Mouse (Mus musculus) adrenal gland, adult 2 months (tissue): ENCODE results near the gene Bnipl. TPM values are rescaled to one million over a fixed set of nuclear protein-coding genes. Genes with fewer than 3 reads are reported as not detected.

Source experiments
- DNase-seq: peaks from one replicate; pipeline ENCODE4 v3.0.0; 2021
- polyA plus RNA-seq: library from polyadenylated mRNA; depleted of rRNA; stranded (reverse); fragments of >200 nt; gene quantifications from 2 replicates; pipeline ENCODE4 v1.2.3, GENCODE M21; 2012
- total RNA-seq, 2 experiments: library from RNA; stranded (reverse); gene quantifications; 2 replicates each; pipeline ENCODE4 v1.2.3; 2021

The Bnipl gene
- total and polyA plus RNA-seq, 3 experiments, result not detected

GRCm38 (mm10) chr3:95237541-95238099, 13.4 kb downstream of the Bnipl start:
- DNase-seq, result no peak

DNA sequence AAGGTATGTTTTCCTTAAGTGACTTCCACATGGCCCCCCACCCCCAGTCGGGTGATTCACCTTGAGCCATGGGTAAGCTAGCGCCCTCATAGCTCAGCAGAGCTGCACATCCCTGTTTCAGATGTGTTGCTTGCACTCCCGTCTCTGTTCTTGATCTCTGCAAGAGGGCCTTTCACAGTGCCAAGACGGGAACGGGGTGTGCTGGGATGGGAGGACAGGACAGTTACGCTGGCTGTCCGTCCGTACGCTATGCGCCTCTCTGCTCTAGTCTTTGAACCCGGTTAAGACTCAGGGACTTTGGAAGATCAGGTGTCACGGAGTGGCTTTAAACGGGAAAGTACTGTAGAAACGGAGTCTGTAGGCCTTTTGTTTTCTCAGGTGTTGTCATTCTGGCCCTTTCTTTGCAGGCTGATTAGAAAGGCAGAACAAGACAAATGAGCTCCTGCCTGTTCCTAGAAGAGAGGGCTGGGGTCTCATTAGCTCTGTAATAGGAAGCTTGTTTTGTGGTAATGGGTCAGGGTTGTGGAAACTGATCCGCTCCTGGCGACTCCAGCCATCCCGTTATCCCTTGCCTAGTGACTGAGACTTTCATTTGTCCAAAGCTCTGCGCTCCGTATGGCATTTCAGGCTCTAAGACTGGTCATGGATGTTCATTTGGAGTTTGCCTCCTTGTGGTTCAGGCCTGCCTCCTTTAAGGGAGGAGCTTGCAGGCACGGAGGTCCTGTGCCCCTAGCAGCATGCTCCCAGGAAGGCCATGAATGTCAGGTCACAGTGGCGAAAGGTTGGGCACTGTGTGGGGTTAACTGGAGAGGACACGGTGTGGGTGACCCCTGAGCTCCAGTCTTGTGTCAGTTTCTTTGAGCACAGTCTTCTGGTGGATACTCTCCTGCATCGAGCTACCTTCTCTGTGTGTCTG, 15.3 kb downstream of the Bnipl start:
- DNase-seq, result no peak

DNA sequence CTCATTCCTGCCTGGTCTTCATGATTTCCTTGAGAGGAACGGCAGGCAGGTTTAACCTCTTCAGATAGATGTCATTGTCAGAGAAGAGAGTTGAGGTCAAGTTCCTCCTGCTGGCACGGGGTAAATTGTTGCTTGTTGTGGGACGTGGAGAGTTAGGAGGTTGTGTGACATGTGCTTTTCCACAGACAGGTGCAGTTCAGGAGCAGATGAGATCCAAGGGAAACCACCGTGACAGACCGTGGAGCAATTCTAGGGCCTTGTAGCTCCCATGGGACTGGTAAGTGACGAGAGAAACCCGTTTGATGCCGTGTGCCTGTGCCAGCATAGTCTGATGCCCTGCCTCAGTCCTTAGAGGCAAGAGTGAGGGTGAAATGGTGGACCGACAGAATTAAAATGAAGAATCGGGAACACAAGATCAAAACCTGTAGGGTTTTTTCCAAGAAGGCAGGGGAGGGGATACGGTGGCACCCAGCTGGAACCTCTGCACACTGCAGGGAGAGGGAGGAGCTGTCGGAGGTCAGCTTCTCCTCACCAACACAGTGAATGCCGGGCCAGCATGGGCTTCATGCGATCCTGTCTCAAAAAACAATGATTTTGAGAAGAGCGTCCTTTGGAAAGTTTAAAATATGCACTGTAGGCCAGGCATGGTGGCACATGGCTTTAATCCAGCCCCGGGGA, 17.6 kb downstream of the Bnipl start:
- DNase-seq, result peak; percentile 21

- DNase-seq, result peak; percentile 88
Measured at GRCm38 (mm10) chr3:95232771-95233170, 18.2 kb downstream of the Bnipl start.

DNA sequence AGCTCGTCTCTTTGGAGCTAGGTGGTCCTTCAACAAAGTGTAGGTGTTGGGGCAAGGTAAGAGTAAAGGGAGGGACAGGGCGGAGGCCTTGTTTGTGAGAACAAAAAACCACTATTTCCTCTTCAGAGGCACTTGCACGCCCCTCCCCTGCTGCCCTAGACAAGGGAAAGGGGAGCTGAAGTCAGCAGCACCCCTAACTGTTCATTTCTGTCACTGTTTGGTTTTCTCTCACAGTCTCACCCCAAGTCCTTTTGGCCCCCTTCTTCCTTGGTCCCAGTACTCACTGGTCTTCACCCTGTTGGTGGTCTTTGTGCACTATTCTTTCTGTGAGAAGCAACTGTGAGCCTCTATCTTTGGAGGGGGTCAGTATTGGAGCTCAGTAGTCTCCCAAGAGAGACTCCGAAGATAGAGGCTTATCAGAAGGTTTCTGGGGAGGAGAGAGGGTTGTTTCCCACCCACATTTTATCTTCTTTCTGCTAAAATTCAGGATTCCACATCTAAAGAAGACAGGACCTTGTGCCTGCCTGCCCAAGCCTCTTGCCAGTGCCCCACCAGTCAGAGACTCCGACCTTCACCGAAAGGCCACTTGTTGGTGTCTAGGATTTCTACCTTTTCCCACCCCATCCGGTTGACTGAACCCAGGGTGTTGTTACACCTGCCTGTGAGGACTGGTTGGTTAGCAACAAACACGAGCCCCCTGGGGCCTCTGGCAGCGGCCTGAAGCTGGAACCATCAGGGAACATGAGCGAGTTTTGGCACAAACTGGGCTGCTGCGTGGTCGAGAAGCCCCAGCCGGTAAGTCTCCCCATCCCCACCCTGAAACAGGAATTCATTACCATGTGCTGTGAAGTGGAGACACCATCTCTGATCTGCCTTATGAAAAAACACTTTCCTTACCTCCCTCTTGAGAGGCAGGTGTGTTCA, 19.4 kb downstream of the Bnipl start, which contains the start of gene Mllt11:
Gene Mllt11 (minus strand): TSS at position 874 of the 924 bp plus-strand sequence.
- peak; percentile 29 for DNase-seq

DNA sequence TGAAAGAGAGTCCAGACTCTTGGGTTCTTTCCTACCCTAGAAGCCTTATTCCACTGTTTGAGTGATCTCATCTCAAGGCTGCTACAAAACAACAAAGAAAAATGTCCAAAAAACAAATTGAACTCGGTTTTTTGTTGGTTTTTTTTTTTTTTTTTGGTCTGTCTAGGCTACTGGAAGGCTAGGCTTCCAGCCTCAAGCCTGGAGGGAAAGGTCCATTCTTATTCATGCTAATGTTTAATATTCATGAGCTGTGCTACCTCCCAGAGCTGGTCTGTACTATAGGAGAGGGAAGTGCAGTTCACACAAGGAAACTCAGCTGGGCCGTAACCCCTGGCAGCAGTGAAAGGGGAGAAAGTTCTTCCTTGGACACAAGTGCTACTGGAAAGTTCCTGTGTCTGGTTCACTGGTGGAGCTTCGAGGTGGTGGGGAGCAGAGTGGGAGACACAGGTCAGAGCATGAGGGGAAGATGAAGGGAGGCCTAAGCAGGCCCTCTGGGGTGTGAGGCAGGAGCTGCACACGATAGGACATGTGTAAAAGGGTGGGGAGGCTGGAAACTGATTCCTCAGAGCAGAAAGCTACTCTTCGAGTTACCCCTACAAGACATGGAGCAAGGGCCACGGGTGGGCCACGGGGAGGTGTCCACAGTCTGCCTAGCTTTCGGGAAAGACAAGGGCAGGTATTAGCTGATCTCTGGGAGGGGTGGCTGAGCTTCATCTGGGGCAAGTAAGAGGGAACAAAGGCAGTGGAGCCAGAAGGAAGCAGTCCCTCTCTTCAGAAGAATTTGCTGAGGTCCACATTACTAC, 20.3 kb downstream of the Bnipl start:
- peak; percentile 48 for DNase-seq

DNA sequence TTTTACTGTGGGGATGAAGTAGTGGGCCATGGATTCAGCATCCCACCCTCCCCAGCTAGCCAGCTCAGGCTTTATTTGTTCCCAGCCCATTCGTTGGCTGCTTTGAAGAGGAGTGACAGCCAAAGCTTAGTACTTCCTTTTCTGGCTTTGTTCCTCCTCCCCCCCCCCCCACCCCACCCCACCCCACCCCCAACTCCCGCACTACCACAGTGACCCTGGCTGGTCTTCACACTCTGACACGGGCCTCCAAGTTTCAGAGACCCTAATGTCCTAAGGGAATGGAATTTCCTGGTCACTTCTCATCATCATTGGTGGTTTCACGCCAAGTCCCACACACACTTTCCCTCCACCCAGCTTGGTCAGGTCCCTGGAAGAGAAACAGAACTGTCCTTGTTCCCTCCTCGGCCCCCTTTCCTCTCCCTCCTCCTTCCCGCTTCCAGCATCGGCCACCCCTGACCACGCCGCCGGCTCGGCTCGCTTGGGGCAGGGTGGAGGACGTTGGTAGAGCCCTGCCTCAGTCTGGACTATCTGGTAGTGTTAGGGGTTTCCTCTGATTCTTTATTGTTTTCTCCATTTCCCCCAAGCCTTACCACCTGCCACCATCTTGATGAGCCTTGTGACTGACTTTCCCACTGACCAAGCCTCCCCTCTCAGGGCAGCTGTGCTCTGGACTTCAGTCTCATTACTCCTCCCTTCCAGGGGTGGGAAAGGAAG, 21.1 kb downstream of the Bnipl start:
- DNase-seq, result peak; percentile 67

- DNase-seq, result peak; percentile 60
Measured at GRCm38 (mm10) chr3:95228894-95229780, 21.9 kb downstream of the Bnipl start.

- DNase-seq, result peak; percentile 95
Measured at GRCm38 (mm10) chr3:95228148-95228893, 22.7 kb downstream of the Bnipl start, which contains the start of gene Cdc42se1. TSS of gene Cdc42se1 (plus strand) at chr3:95228732.

- DNase-seq, result no peak
Measured at GRCm38 (mm10) chr3:95227214-95227613, 23.8 kb downstream of the Bnipl start.

GRCm38 (mm10) chr3:95224295-95224694, 26.7 kb downstream of the Bnipl start:
- DNase-seq, result peak; percentile 58

DNA sequence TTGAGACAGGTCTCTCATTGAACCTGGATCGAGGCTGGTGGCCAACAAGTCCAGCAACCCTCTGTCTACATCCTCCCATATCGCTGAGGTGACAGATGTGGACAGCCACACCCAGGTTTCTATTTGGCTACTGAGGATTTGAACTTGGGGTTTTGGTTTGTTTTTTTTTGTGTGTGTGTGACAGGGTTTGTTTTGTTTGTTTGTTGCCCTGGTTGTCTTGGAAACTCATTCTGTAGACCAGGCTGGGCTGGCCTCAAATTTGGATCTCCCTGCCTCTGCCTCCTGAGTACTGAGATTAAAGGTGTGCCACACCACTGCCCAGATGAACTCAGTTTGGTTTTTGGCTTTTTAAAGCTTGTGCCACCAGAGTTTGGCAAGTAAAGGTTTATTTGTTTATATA, 28.0 kb downstream of the Bnipl start:
- no peak for DNase-seq

GRCm38 (mm10) chr3:95218466-95219137, 32.4 kb downstream of the Bnipl start:
- DNase-seq, result peak; percentile 23

DNA sequence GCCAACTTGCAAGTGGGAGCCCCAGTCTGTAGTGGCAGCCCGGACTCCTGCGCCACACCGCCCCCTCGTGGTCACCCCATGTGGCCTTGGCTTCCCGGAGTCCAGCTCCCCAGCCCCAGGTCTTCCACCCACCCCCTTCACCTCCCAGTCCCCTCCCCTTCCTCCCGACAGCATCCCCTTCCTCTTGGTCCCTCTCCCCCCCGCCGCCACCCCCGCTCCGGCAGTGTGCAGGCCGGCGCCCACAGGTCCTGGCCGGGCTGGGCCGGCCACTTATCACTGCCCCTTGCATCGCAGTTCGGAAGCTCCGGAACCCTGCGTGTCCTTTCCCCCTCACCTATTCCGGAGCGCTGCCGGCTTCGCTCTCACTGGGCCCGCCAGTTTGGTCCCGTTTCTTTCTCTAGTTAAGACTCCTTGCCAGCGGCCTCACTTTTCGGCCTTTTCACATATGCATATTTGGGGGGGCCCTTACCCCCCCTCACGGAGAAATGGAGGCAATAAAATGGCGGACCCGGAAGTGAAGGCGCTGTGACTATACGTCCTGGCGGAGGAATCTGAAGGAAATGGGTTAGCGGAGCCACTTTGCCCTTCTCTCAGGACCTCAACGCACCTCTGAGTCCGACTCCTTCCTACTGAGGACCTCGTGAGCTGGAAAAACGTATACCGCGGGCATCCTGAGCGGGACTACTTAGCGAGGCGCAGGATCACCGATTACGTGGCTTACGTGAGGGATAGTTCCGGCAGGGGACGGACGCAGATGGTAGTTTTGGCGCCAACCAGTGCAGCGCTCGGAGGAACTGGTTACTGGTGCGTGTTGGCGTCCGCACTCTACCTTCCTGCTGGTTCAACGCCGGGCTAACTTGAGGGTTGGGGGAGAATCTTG, 33.5 kb downstream of the Bnipl start, which contains the start of gene Gabpb2:
Gene Gabpb2 (minus strand): TSS at position 662 of the 880 bp plus-strand sequence.
- peak; percentile 97 for DNase-seq

DNA sequence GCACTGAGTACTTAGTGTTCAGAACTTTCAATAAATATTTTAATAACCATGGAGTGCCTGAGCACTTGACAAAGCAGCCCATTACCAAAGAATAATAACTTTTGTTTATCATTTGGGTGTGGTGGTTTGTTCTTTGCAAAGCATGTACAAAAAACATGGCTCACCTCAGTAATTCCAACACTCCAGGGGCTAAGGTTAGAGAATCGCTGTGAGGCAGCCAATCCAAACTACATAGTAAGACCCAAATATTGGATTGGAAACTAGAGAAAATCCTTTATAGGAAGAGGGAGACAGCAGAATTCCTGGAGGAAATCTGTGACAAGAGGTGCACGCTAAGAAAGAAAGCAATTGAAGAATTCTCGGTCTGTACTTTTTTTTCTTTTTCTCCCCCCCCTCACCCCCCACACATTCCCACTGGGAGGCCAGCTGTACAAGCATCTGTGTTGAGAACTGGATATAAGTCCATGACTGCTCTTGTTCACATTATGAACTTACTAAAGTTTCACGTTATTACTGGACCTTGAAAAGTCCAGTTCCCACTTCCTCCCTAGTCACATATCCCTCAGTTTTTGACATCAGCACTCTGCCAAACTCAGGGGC, 34.2 kb downstream of the Bnipl start:
- no peak for DNase-seq

GRCm38 (mm10) chr3:95213609-95213975, 37.4 kb downstream of the Bnipl start:
- no peak for DNase-seq
